Mouse (Mus musculus): ENCODE measurements at regions not wholly inside any gene's neighbourhood (a gene's known extent, or its start where the extent isn't known, plus 50 kb on each side); places are given as distances from the start of the nearest gene placed in this dataset.
"Not testable (repeated sequence)": the region's sequence is repeated elsewhere in the genome, so short reads cannot be mapped to it uniquely, and the experiment has no call there.

DNA sequence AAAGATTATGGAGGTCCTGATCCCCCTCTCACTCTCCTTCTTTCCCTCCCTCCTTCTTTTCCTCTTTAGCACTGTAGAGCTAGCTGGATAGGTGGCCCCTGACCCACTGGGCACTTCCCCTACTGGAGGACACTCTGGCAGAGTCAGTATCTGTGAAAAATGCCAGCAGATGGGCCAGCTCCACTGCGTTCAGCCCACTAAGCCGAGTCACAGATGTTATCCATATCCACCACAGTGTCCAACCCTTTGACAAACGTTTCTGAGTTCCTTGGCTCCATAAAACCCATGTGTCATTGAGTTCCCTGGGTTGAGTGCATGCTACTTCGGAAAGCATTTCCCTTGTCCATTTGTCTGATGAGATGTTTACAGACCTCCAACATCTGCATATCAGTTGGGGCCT lies 149.9 kb downstream of the Lyplal1 start:
- Histone ChIP-seq H3K4me3 (replicated peaks; ENCODE audit: low read depth, low read length) (no peak overlapping the region), H3K4me1 (replicated peaks; ENCODE audit: insufficient read depth, low read length) (no peaks in the 10 kb centered on the region), H3K9me3 (replicated peaks; ENCODE audit: low read length) (no peaks in the 10 kb centered on the region), H3K4me2 (ENCODE audit: low read length) (no peak overlapping the region), H3K9ac (ENCODE audit: low read depth, low read length) (no peak overlapping the region), H3K36me3 (ENCODE audit: insufficient read depth, low read length) (no peaks in the 10 kb centered on the region), H3K27ac (no peak overlapping the region), H3K27me3 (ENCODE audit: insufficient read depth, low read length) (no peaks in the 10 kb centered on the region)
- no peak for TF ChIP-seq CTCF (IDR thresholded peaks at IDR 0.05; ENCODE audit: low read depth)
- ATAC-seq (replicated peaks; ENCODE audit: low FRiP score, low read depth) (no peak), DNase-seq (ENCODE audit: low spot score) (no peak)
- 68% methylated on average over 4 of the region's 4 CpGs for WGBS

DNA sequence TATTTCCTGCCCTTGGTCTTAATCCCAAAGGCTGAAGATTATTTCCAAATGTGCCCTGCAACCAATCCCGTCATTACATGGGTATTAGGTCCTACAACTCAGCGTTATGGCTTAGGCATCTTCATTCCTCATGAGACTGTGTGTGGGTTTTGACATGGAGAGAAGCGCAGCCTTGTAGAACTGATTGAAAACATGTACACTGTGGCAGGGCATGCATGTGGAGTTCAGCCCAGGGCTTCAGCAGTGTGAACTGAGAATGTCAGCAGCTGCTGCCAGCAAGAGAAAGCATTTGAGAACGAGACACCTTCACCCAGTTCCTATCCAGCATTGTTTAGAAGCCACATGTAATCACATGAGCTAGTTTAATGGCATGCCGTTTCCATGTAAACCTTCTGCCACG lies 149.3 kb downstream of the Lyplal1 start:
- no peak for ATAC-seq (replicated peaks; ENCODE audit: low FRiP score, low read depth)
- H3K9me3 ChIP-seq (replicated peaks; ENCODE audit: low read length), result no peaks in the 10 kb centered on the region
- H3K9ac ChIP-seq (ENCODE audit: low read depth, low read length), result no peak overlapping the region
- DNase-seq (ENCODE audit: low spot score), result no peak
- no peak overlapping the region for H3K4me3 ChIP-seq (replicated peaks; ENCODE audit: low read depth, low read length)
- no peak overlapping the region for H3K4me2 ChIP-seq (ENCODE audit: low read length)
- no peaks in the 10 kb centered on the region for H3K36me3 ChIP-seq (ENCODE audit: insufficient read depth, low read length)
- TF ChIP-seq CTCF (IDR thresholded peaks at IDR 0.05; ENCODE audit: low read depth), result no peak
- no peaks in the 10 kb centered on the region for H3K4me1 ChIP-seq (replicated peaks; ENCODE audit: insufficient read depth, low read length)
- WGBS, result 84% methylated on average over 6 of the region's 6 CpGs
- H3K27ac ChIP-seq, result no peak overlapping the region
- H3K27me3 ChIP-seq (ENCODE audit: insufficient read depth, low read length), result no peaks in the 10 kb centered on the region

DNA sequence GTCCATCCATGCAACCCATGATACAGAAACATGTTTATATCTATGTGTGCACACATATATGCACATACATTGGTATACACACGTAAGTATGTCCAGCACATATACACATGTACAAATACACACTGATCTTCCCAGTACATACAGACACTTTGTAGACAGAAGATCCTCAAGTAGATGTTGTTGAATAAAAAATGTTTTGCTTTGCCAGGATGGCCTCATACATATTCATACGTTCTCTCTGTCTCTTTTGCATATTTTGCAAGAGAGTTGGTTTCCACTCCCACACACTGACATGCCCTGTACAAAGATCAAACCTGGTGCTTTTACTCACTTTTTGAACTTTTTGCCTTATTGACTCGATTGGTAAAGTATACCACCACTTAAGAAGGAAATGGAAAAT lies 148.5 kb downstream of the Lyplal1 start:
- WGBS, result 63% methylated on average over 3 of the region's 3 CpGs
- Histone ChIP-seq H3K36me3 (ENCODE audit: insufficient read depth, low read length) (no peaks in the 10 kb centered on the region), H3K9ac (ENCODE audit: low read depth, low read length) (no peak overlapping the region), H3K4me1 (replicated peaks; ENCODE audit: insufficient read depth, low read length) (no peaks in the 10 kb centered on the region), H3K9me3 (replicated peaks; ENCODE audit: low read length) (no peaks in the 10 kb centered on the region), H3K27me3 (ENCODE audit: insufficient read depth, low read length) (no peaks in the 10 kb centered on the region), H3K27ac (no peak overlapping the region), H3K4me3 (replicated peaks; ENCODE audit: low read depth, low read length) (no peak overlapping the region), H3K4me2 (ENCODE audit: low read length) (no peak overlapping the region)
- DNase-seq (ENCODE audit: low spot score) (no peak), ATAC-seq (replicated peaks; ENCODE audit: low FRiP score, low read depth) (no peak)
- no peak for TF ChIP-seq CTCF (IDR thresholded peaks at IDR 0.05; ENCODE audit: low read depth)

DNA sequence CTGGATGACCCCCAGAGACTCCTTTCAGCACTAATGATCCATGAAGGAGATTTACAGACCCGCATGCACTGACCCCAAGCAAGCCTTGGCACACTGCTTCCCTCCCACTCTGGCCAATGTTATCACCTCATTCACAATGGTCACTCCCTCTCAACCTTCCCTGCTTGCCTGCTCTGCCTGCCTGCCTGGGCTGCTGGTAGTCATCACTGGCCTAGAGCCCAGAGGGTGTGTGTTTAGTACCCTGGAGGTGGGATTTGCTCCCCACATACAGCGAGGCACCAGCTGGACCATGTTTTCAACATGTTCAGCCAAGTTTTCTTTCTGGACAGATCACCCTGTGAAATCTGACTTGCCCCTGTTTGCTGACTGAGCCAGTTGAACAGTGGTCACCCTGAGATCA lies 147.9 kb downstream of the Lyplal1 start:
- Histone ChIP-seq H3K27ac (no peak overlapping the region), H3K27me3 (ENCODE audit: insufficient read depth, low read length) (no peaks in the 10 kb centered on the region), H3K4me3 (replicated peaks; ENCODE audit: low read depth, low read length) (no peak overlapping the region), H3K4me1 (replicated peaks; ENCODE audit: insufficient read depth, low read length) (no peaks in the 10 kb centered on the region), H3K9ac (ENCODE audit: low read depth, low read length) (no peak overlapping the region), H3K9me3 (replicated peaks; ENCODE audit: low read length) (no peaks in the 10 kb centered on the region), H3K4me2 (ENCODE audit: low read length) (no peak overlapping the region), H3K36me3 (ENCODE audit: insufficient read depth, low read length) (no peaks in the 10 kb centered on the region)
- peak; percentile 85 for DNase-seq (ENCODE audit: low spot score)
- WGBS, result 10% methylated on average over 2 of the region's 2 CpGs
- no peak for TF ChIP-seq CTCF (IDR thresholded peaks at IDR 0.05; ENCODE audit: low read depth)
- ATAC-seq (replicated peaks; ENCODE audit: low FRiP score, low read depth), result peak; percentile 80

DNA sequence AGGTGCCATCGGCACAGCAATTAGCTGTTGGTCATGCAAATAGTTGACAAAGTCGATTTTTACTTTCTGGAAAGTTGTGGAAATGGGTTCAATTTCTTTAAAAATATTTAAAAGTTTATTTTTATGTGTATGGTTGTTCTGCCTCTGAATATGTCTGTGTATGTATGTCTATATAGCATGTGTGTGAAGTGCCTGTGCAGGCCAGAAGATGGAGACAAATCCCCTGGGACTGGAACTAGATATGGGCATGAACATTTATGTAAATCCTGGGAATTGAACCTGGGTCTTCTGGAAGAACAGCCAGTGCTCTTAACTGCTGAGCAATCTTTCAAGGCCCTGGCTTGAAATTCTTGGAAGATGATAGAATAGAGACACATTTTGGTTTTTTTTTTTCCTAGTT lies 140.0 kb downstream of the Lyplal1 start:
- no peak overlapping the region for H3K9ac ChIP-seq (ENCODE audit: low read depth, low read length)
- H3K36me3 ChIP-seq (ENCODE audit: insufficient read depth, low read length), result no peaks in the 10 kb centered on the region
- no peak overlapping the region for H3K27ac ChIP-seq
- H3K27me3 ChIP-seq (ENCODE audit: insufficient read depth, low read length), result no peaks in the 10 kb centered on the region
- no peak overlapping the region for H3K4me3 ChIP-seq (replicated peaks; ENCODE audit: low read depth, low read length)
- TF ChIP-seq CTCF (IDR thresholded peaks at IDR 0.05; ENCODE audit: low read depth), result peak; percentile 50
- H3K4me2 ChIP-seq (ENCODE audit: low read length), result no peak overlapping the region
- no peaks in the 10 kb centered on the region for H3K4me1 ChIP-seq (replicated peaks; ENCODE audit: insufficient read depth, low read length)
- ATAC-seq (replicated peaks; ENCODE audit: low FRiP score, low read depth), result no peak
- H3K9me3 ChIP-seq (replicated peaks; ENCODE audit: low read length), result no peaks in the 10 kb centered on the region
- WGBS, result 87% methylated on average over 2 of the region's 2 CpGs
- no peak for DNase-seq (ENCODE audit: low spot score)

DNA sequence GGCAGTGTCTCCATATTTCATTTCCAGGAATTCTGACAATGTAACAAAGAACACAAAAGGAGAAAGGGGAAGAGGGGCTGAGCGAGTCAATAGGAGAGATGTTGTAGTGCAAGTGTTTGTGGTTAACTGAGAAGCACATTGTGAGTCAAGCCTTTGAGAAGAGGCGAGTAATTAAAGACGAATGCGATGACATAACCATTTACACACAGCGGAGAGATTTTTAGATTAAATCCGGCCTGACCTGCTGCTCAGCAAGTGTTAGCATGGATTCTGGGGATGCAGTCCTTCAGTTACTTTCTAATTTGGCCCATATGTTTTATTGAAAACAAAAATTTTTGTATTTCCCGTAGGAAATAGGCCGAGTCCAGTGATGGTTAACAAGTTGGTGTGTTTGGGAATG lies 127.7 kb downstream of the Lyplal1 start:
- Histone ChIP-seq H3K27ac (no peak overlapping the region), H3K9me3 (replicated peaks; ENCODE audit: low read length) (no peaks in the 10 kb centered on the region), H3K27me3 (ENCODE audit: insufficient read depth, low read length) (no peaks in the 10 kb centered on the region), H3K9ac (ENCODE audit: low read depth, low read length) (no peak overlapping the region), H3K36me3 (ENCODE audit: insufficient read depth, low read length) (no peaks in the 10 kb centered on the region), H3K4me3 (replicated peaks; ENCODE audit: low read depth, low read length) (no peak overlapping the region), H3K4me1 (replicated peaks; ENCODE audit: insufficient read depth, low read length) (no peaks in the 10 kb centered on the region), H3K4me2 (ENCODE audit: low read length) (no peak overlapping the region)
- ATAC-seq (replicated peaks; ENCODE audit: low FRiP score, low read depth) (no peak), DNase-seq (ENCODE audit: low spot score) (no peak)
- WGBS, result 84% methylated on average over 8 of the region's 8 CpGs
- no peak for TF ChIP-seq CTCF (IDR thresholded peaks at IDR 0.05; ENCODE audit: low read depth)

DNA sequence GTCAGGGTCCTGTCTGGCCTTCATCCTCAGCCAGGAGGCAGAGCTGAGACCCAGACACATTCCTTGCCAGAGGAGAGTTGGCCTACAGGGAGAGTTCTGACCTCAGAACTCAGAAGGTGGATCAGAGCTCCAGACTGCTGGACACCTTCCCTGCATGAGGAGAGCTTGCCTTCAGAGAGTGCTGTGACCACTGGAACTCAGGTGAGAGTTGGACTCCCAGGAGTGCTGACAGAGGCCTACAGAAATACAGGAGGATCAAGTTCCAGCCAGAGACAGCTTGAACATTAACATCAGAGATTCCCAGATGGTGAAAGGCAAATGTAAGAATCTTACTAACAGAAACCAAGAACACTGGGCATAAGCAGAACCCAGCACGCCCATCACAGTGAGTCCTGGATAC lies 117.0 kb downstream of the Lyplal1 start:
- H3K4me2 ChIP-seq (ENCODE audit: low read length); H3K36me3 ChIP-seq (ENCODE audit: insufficient read depth, low read length); H3K4me3 ChIP-seq (replicated peaks; ENCODE audit: low read depth, low read length); H3K9me3 ChIP-seq (replicated peaks; ENCODE audit: low read length); H3K9ac ChIP-seq (ENCODE audit: low read depth, low read length); H3K4me1 ChIP-seq (replicated peaks; ENCODE audit: insufficient read depth, low read length); DNase-seq (ENCODE audit: low spot score); ATAC-seq (replicated peaks; ENCODE audit: low FRiP score, low read depth); H3K27ac ChIP-seq; H3K27me3 ChIP-seq (ENCODE audit: insufficient read depth, low read length): not testable (repeated sequence)
- WGBS, result 88% methylated on average over 1 of the region's 1 CpGs

Measured in kidney, postnatal 0 days (tissue).